Mouse (Mus musculus) testis, adult 2 months (tissue): ENCODE measurements around the gene Olfr1381. TPM values are rescaled to one million over a fixed set of nuclear protein-coding genes. Genes with fewer than 3 reads are reported as not detected.
"Not testable (repeated sequence)": the region's sequence is repeated elsewhere in the genome, so short reads cannot be mapped to it uniquely, and the experiment has no call there.

Source experiments
- H3K27ac ChIP-seq: fragments of 200-500 bp; 2 replicates; pipeline ENCODE4 v1.5.1; 2012; ENCODE audit warnings: low read depth, low read length; ENCODE audit not compliant: control insufficient read depth, insufficient read depth
- H3K27me3 ChIP-seq: fragments of 200-500 bp; 2 replicates; pipeline ENCODE4 v1.6.1; 2012; ENCODE audit warnings: mild to moderate bottlenecking, low read length, moderate library complexity; ENCODE audit not compliant: control insufficient read depth, insufficient read depth
- H3K36me3 ChIP-seq: fragments of 200-500 bp; 2 replicates; pipeline ENCODE4 v1.6.1; 2012; ENCODE audit warnings: mild to moderate bottlenecking, low read length; ENCODE audit not compliant: control insufficient read depth, insufficient read depth
- H3K4me1 ChIP-seq: fragments of 200-500 bp; 2 replicates; pipeline ENCODE4 v1.6.1; 2012; ENCODE audit warnings: low read length; ENCODE audit not compliant: control insufficient read depth, insufficient read depth
- H3K4me3 ChIP-seq: fragments of 200-500 bp; 2 replicates; pipeline ENCODE4 v1.5.1; 2012; ENCODE audit warnings: low read depth, mild to moderate bottlenecking, low read length, moderate library complexity, mixed read lengths; ENCODE audit not compliant: control insufficient read depth
- CTCF ChIP-seq: fragments of 200-500 bp; IDR thresholded peaks from 2 replicates; pipeline ENCODE4 v1.5.1; 2012; ENCODE audit warnings: low read depth, mild to moderate bottlenecking, inconsistent platforms, low read length, moderate library complexity; ENCODE audit not compliant: control insufficient read depth, insufficient read depth, insufficient replicate concordance
- POLR2A ChIP-seq: fragments of 200-500 bp; IDR thresholded peaks from 2 replicates; pipeline ENCODE4 v1.6.1; 2012; ENCODE audit warnings: low read depth, mild to moderate bottlenecking, inconsistent platforms, low read length, moderate library complexity; ENCODE audit not compliant: control insufficient read depth
- polyA plus RNA-seq: library from polyadenylated mRNA; depleted of rRNA; stranded (reverse); fragments of >200 nt; gene quantifications from 2 replicates; pipeline ENCODE4 v1.2.3, GENCODE M21; 2012; rRNA removed

The Olfr1381 gene
- not detected in 2 replicates for polyA plus RNA-seq

- H3K27me3 ChIP-seq, H3K4me1 ChIP-seq, H3K27ac ChIP-seq, H3K36me3 ChIP-seq, H3K4me3 ChIP-seq: not testable (repeated sequence)
Observed at GRCm38 (mm10) chr11:49543149-49543548, at the start of gene Olfr1381. Gene Olfr1381, plus strand, starts transcription at chr11:49543449.

- Histone ChIP-seq H3K4me1 (no peaks in the 10 kb centered on the region), H3K27ac (no peak overlapping the region), H3K36me3 (no peaks in the 10 kb centered on the region), H3K27me3 (no peaks in the 10 kb centered on the region), H3K4me3 (no peak overlapping the region)
- no peak for TF ChIP-seq CTCF
- TF ChIP-seq POLR2A = no peak
Observed at GRCm38 (mm10) chr11:49518086-49518485, 25.2 kb upstream of the Olfr1381 start.

- no peak within 1 kb of the TSS for H3K27ac ChIP-seq
- H3K27me3 ChIP-seq = no peaks in the 10 kb centered on the region
- TF ChIP-seq POLR2A (no peak), CTCF (no peak)
- H3K4me3 ChIP-seq = no peak within 1 kb of the TSS
- no peaks in the 10 kb centered on the region for H3K4me1 ChIP-seq
- H3K36me3 ChIP-seq = no peaks in the 10 kb centered on the region
Observed at GRCm38 (mm10) chr11:49519348-49519747, 23.9 kb upstream of the Olfr1381 start, which contains the start of gene Olfr1383. Gene Olfr1383, plus strand, starts transcription at chr11:49519648.

GRCm38 (mm10) chr11:49527947-49528346 is 15.3 kb upstream of the Olfr1381 start, which contains the start of gene Olfr1382:
Gene Olfr1382, plus strand, starts transcription at chr11:49528247.
- H3K4me3 ChIP-seq = no peak within 1 kb of the TSS
- H3K27me3 ChIP-seq = no peaks in the 10 kb centered on the region
- no peaks in the 10 kb centered on the region for H3K36me3 ChIP-seq
- no peak within 1 kb of the TSS for H3K27ac ChIP-seq
- H3K4me1 ChIP-seq = no peaks in the 10 kb centered on the region
- TF ChIP-seq CTCF = no peak
- TF ChIP-seq POLR2A = no peak

GRCm38 (mm10) chr11:49532761-49533160 is 10.5 kb upstream of the Olfr1381 start:
- Histone ChIP-seq H3K4me3 (no peak overlapping the region), H3K27me3 (no peaks in the 10 kb centered on the region), H3K4me1 (no peaks in the 10 kb centered on the region), H3K27ac (no peak overlapping the region), H3K36me3 (no peaks in the 10 kb centered on the region)
- TF ChIP-seq POLR2A (no peak), CTCF (no peak)

- H3K4me3 ChIP-seq, H3K4me1 ChIP-seq, H3K27me3 ChIP-seq, H3K36me3 ChIP-seq, H3K27ac ChIP-seq: not testable (repeated sequence)
Observed at GRCm38 (mm10) chr11:49536631-49537030, 6.6 kb upstream of the Olfr1381 start.

- H3K27ac ChIP-seq, H3K36me3 ChIP-seq, H3K27me3 ChIP-seq, H3K4me1 ChIP-seq, H3K4me3 ChIP-seq: not testable (repeated sequence)
Observed at GRCm38 (mm10) chr11:49554033-49554432, 10.8 kb downstream of the Olfr1381 start.

GRCm38 (mm10) chr11:49556578-49556977 is 13.3 kb downstream of the Olfr1381 start, which contains the start of gene Olfr1380:
Gene Olfr1380, plus strand, starts transcription at chr11:49556878.
- not testable (repeated sequence) for H3K4me1 ChIP-seq, H3K27me3 ChIP-seq, H3K27ac ChIP-seq, H3K36me3 ChIP-seq, H3K4me3 ChIP-seq

- not testable (repeated sequence) for H3K27me3 ChIP-seq, H3K4me3 ChIP-seq, H3K4me1 ChIP-seq
Observed at GRCm38 (mm10) chr11:49575054-49575453, 31.8 kb downstream of the Olfr1381 start.

GRCm38 (mm10) chr11:49580452-49580851 is 37.2 kb downstream of the Olfr1381 start:
- H3K27me3 ChIP-seq, H3K4me1 ChIP-seq, H3K36me3 ChIP-seq, H3K4me3 ChIP-seq, H3K27ac ChIP-seq: not testable (repeated sequence)

More at GRCm38 (mm10) chr11:49575054-49575453, 31.8 kb downstream of the Olfr1381 start:
- not testable (repeated sequence) for H3K27ac ChIP-seq, H3K36me3 ChIP-seq
